Comparison of ENCODE assay signal across 8 mouse cellular contexts in the genomic region with DNA sequence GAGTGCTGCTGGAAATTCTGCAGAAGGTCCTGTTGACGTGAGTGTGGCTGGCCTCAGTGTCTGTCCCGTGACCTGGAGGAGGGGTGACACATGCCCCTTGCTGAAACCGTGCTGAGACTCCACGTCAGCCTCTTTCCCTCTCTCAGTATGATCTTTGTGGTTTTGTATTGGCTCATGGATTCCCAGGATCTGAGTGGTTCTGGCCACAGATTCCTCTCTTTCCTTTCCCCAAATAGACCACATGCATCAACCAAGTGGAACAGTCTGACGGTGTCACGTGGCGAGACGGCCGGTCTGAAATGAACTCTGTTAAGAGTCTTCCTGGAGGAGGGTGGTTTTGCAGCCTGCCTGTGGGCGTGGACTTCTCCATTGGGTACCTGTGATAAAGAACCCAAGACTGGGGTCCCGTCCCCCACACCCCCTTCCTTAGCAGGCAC. TPM values are rescaled to one million over a fixed set of nuclear protein-coding genes. Genes with fewer than 3 reads are reported as not detected.
DNase-seq lines count a peak whose midpoint lies in the region; ATAC-seq lines count a peak whose summit lies in the region.

No protein-coding gene starts in this region.

- DNase-seq in layer of hippocampus, adult 9-11 months: peak; percentile 67
- no peak for DNase-seq in layer of hippocampus, adult 9-10 months (ENCODE audit: low spot score)
- DNase-seq in embryonic facial prominence, embryonic 11.5 days (ENCODE audit: low spot score): no peak
- peak; percentile 75 to 76 for DNase-seq in heart, postnatal 10 days
- DNase-seq in lung, postnatal 36 days: peak; percentile 87
- no peak for DNase-seq in spleen, postnatal 36 days (ENCODE audit: low spot score in 2 of 2)
- DNase-seq in adrenal gland, adult 18-20 months (ENCODE audit: low spot score in 2 of 2): no peak

- WGBS in embryonic facial prominence, embryonic 11.5 days: 55% methylated on average over 11 of the region's 11 CpGs
- 82% methylated on average over 11 of the region's 11 CpGs for WGBS in forebrain, embryonic 15.5 days

- ATAC-seq in embryonic facial prominence, embryonic 11.5 days (replicated peaks; ENCODE audit: insufficient number of reproducible peaks, low FRiP score, low TSS enrichment, low read depth): no peak
- no peak for ATAC-seq in forebrain, embryonic 15.5 days (replicated peaks)

- intact Hi-C loops in heart, postnatal 10 days (cut with DNase I): no loop called here

- no peaks in the 10 kb centered on the region for H3K9me3 ChIP-seq in embryonic facial prominence, embryonic 11.5 days (replicated peaks; ENCODE audit: control insufficient read depth, low read length)
- H3K9me3 ChIP-seq in forebrain, embryonic 15.5 days: no peaks in the 10 kb centered on the region

- 0 out of 2 replicates have a peak overlapping the region, but pooled peaks have one; percentile 38 for H3K27ac ChIP-seq in embryonic facial prominence, embryonic 11.5 days (replicated peaks; ENCODE audit: low read depth, low read length)
- H3K27ac ChIP-seq in forebrain, embryonic 15.5 days (replicated peaks): no peak overlapping the region

- H3K4me3 ChIP-seq in embryonic facial prominence, embryonic 11.5 days (ENCODE audit: low read depth, low read length): no peak overlapping the region
- no peak overlapping the region for H3K4me3 ChIP-seq in forebrain, embryonic 15.5 days

- no peaks in the 10 kb centered on the region for H3K36me3 ChIP-seq in embryonic facial prominence, embryonic 11.5 days (replicated peaks; ENCODE audit: control insufficient read depth, insufficient read depth, low read depth, low read length)
- no peaks in the 10 kb centered on the region for H3K36me3 ChIP-seq in forebrain, embryonic 15.5 days

- H3K4me1 ChIP-seq in embryonic facial prominence, embryonic 11.5 days (ENCODE audit: control insufficient read depth, insufficient read depth, low read length): peaks cover 18% of the 10 kb centered on the region
- H3K4me1 ChIP-seq in forebrain, embryonic 15.5 days: peaks cover 16% of the 10 kb centered on the region

- H3K27me3 ChIP-seq in embryonic facial prominence, embryonic 11.5 days (ENCODE audit: control insufficient read depth, insufficient read depth, low read length): no peaks in the 10 kb centered on the region
- no peaks in the 10 kb centered on the region for H3K27me3 ChIP-seq in forebrain, embryonic 15.5 days

- no peak overlapping the region for H3K4me2 ChIP-seq in embryonic facial prominence, embryonic 11.5 days (ENCODE audit: low read depth, low read length)
- H3K4me2 ChIP-seq in forebrain, embryonic 15.5 days (replicated peaks): no peak overlapping the region

- no peak overlapping the region for H3K9ac ChIP-seq in embryonic facial prominence, embryonic 11.5 days (replicated peaks; ENCODE audit: low read length)
- H3K9ac ChIP-seq in forebrain, embryonic 15.5 days (replicated peaks): no peak overlapping the region

RNA-seq across cellular contexts. Expression of gene Capzb, which starts 21.3 kb away (rescaled TPM):
- 314 and 316 TPM in 2 replicates for polyA plus RNA-seq in embryonic facial prominence, embryonic 11.5 days (2014; fragmentation: Nextera tagmentation; extraction: Ambion mirVana)
- 100 to 1,000 TPM; 394 to 406 TPM for total RNA-seq in heart, postnatal 10 days (2021)
- 312 and 323 TPM in 2 replicates for polyA plus RNA-seq in forebrain, embryonic 15.5 days (2015; fragmentation: Nextera tagmentation; extraction: Ambion mirVana)
- 100 to 1,000 TPM; 351 to 362 TPM for total RNA-seq in adrenal gland, adult 18-20 months (2021)

Comparison
In these comparisons a context has a peak if more than half of its experiments do, and no peak if none do; other contexts are left out.
1. DNase-seq: peak in layer of hippocampus, adult 9-11 months (single experiment), heart, postnatal 10 days (2 of 2) and lung, postnatal 36 days (single experiment); none in layer of hippocampus, adult 9-10 months (single experiment), embryonic facial prominence, embryonic 11.5 days (single experiment), spleen, postnatal 36 days (0 of 2) and adrenal gland, adult 18-20 months (0 of 2).